Mouse (Mus musculus): ENCODE measurements around the gene Fcer1g. TPM values are rescaled to one million over a fixed set of nuclear protein-coding genes. Genes with fewer than 3 reads are reported as not detected.

The Fcer1g gene
- polyA plus RNA-seq, 1 experiment from 2014 or later = 46.7 TPM

GRCm38 (mm10) chr1:171263185-171263611 is 29.0 kb upstream of the Fcer1g start:
- Histone ChIP-seq H3K4me1 (peaks cover 38% of the 10 kb centered on the region), H3K9ac (no peak overlapping the region), H3K4me3 (no peak overlapping the region), H3K27ac (peak overlapping the region; percentile 97), H3K4me2 (peak overlapping the region; percentile 55), H3K9me3 (no peaks in the 10 kb centered on the region), H3K36me3 (no peaks in the 10 kb centered on the region), H3K27me3 (no peaks in the 10 kb centered on the region)
- ATAC-seq (ENCODE audit: borderline replicate concordance, extremely low read depth, low FRiP score, low TSS enrichment) = peak; percentile 93
- 0% methylated on average over 2 of the region's 2 CpGs for WGBS

GRCm38 (mm10) chr1:171262594-171263130 is 28.5 kb upstream of the Fcer1g start:
- Histone ChIP-seq H3K4me3 (peak overlapping the region; percentile 22), H3K27me3 (no peaks in the 10 kb centered on the region), H3K36me3 (no peaks in the 10 kb centered on the region), H3K9me3 (no peaks in the 10 kb centered on the region), H3K9ac (peak overlapping the region; percentile 29; the same call in 1 of the 2 replicates), H3K4me1 (peaks cover 38% of the 10 kb centered on the region), H3K4me2 (peak overlapping the region; percentile 55), H3K27ac (peak overlapping the region; percentile 97)
- WGBS = under 1% methylated on average over 8 of the region's 8 CpGs
- ATAC-seq (ENCODE audit: borderline replicate concordance, extremely low read depth, low FRiP score, low TSS enrichment) = peak; percentile 86

GRCm38 (mm10) chr1:171260316-171260715 is 26.2 kb upstream of the Fcer1g start:
- Histone ChIP-seq H3K27ac (peak overlapping the region; percentile 97), H3K27me3 (no peaks in the 10 kb centered on the region), H3K4me1 (peaks cover 38% of the 10 kb centered on the region), H3K9me3 (no peaks in the 10 kb centered on the region), H3K4me3 (no peak overlapping the region), H3K36me3 (no peaks in the 10 kb centered on the region), H3K9ac (no peak overlapping the region), H3K4me2 (no peak overlapping the region)
- no peak for ATAC-seq (ENCODE audit: borderline replicate concordance, extremely low read depth, low FRiP score, low TSS enrichment)
- 25% methylated on average over 3 of the region's 3 CpGs for WGBS

- Histone ChIP-seq H3K9ac (no peak overlapping the region), H3K9me3 (no peaks in the 10 kb centered on the region), H3K4me1 (peaks cover 35% of the 10 kb centered on the region), H3K36me3 (no peaks in the 10 kb centered on the region), H3K4me2 (no peak overlapping the region), H3K4me3 (no peak overlapping the region), H3K27ac (no peak overlapping the region), H3K27me3 (no peaks in the 10 kb centered on the region)
- 74% methylated on average over 17 of the region's 17 CpGs for WGBS
- ATAC-seq (ENCODE audit: borderline replicate concordance, extremely low read depth, low FRiP score, low TSS enrichment) = no peak
These were observed 24.8 kb upstream of the Fcer1g start for GRCm38 (mm10) chr1:171258921-171259320.

- H3K36me3 ChIP-seq = no peaks in the 10 kb centered on the region
- WGBS = 88% methylated on average over 9 of the region's 9 CpGs
- H3K4me3 ChIP-seq = no peak overlapping the region
- H3K27ac ChIP-seq = no peak overlapping the region
- ATAC-seq (ENCODE audit: borderline replicate concordance, extremely low read depth, low FRiP score, low TSS enrichment) = no peak
- no peaks in the 10 kb centered on the region for H3K27me3 ChIP-seq
- no peaks in the 10 kb centered on the region for H3K9me3 ChIP-seq
- H3K4me2 ChIP-seq = no peak overlapping the region
- H3K9ac ChIP-seq = no peak overlapping the region
- peaks cover 31% of the 10 kb centered on the region for H3K4me1 ChIP-seq
These were observed 23.6 kb upstream of the Fcer1g start for GRCm38 (mm10) chr1:171257781-171258180.

GRCm38 (mm10) chr1:171256937-171257548 is 22.9 kb upstream of the Fcer1g start:
- no peaks in the 10 kb centered on the region for H3K9me3 ChIP-seq
- H3K36me3 ChIP-seq = no peaks in the 10 kb centered on the region
- no peak overlapping the region for H3K27ac ChIP-seq
- H3K4me1 ChIP-seq = peaks cover 31% of the 10 kb centered on the region
- H3K4me2 ChIP-seq = no peak overlapping the region
- no peak for ATAC-seq (ENCODE audit: borderline replicate concordance, extremely low read depth, low FRiP score, low TSS enrichment)
- 55% methylated on average over 15 of the region's 15 CpGs for whole genome bisulfite sequencing
- H3K4me3 ChIP-seq = no peak overlapping the region
- no peak overlapping the region for H3K9ac ChIP-seq
- H3K27me3 ChIP-seq = no peaks in the 10 kb centered on the region

GRCm38 (mm10) chr1:171256095-171256818 is 22.1 kb upstream of the Fcer1g start:
- Histone ChIP-seq H3K36me3 (no peaks in the 10 kb centered on the region), H3K4me1 (peaks cover 32% of the 10 kb centered on the region), H3K4me2 (no peak overlapping the region), H3K27ac (no peak overlapping the region), H3K27me3 (no peaks in the 10 kb centered on the region), H3K9ac (no peak overlapping the region), H3K4me3 (no peak overlapping the region), H3K9me3 (no peaks in the 10 kb centered on the region)
- ATAC-seq (ENCODE audit: borderline replicate concordance, extremely low read depth, low FRiP score, low TSS enrichment) = no peak
- WGBS = 87% methylated on average over 24 of the region's 24 CpGs

GRCm38 (mm10) chr1:171252415-171252814 is 18.2 kb upstream of the Fcer1g start:
- Histone ChIP-seq H3K36me3 (no peaks in the 10 kb centered on the region), H3K27ac (peak overlapping the region; percentile 96), H3K4me3 (peak overlapping the region; percentile 33; the same call in 1 of the 2 replicates), H3K9me3 (no peaks in the 10 kb centered on the region), H3K27me3 (0 out of 2 replicates have a peak, but pooled peaks cover 4% of the 10 kb centered on the region), H3K4me2 (peak overlapping the region; percentile 63), H3K4me1 (peaks cover 50% of the 10 kb centered on the region), H3K9ac (peak overlapping the region; percentile 29)
- 51% methylated on average over 17 of the region's 17 CpGs for WGBS
- no peak for ATAC-seq (ENCODE audit: borderline replicate concordance, extremely low read depth, low FRiP score, low TSS enrichment)

- 10% methylated on average over 13 of the region's 13 CpGs for WGBS
- peak; percentile 11; the same call in 1 of the 2 replicates for ATAC-seq (ENCODE audit: borderline replicate concordance, extremely low read depth, low FRiP score, low TSS enrichment)
- Histone ChIP-seq H3K27ac (peak overlapping the region; percentile 96), H3K27me3 (0 out of 2 replicates have a peak, but pooled peaks cover 4% of the 10 kb centered on the region), H3K9ac (peak overlapping the region; percentile 29), H3K4me3 (peak overlapping the region; percentile 33), H3K36me3 (no peaks in the 10 kb centered on the region), H3K9me3 (no peaks in the 10 kb centered on the region), H3K4me1 (peaks cover 52% of the 10 kb centered on the region), H3K4me2 (peak overlapping the region; percentile 63)
These were observed 17.6 kb upstream of the Fcer1g start for GRCm38 (mm10) chr1:171251594-171252324.

- H3K36me3 ChIP-seq = no peaks in the 10 kb centered on the region
- peak within 1 kb of the TSS; percentile 63 for H3K4me2 ChIP-seq
- H3K27ac ChIP-seq = peak within 1 kb of the TSS; percentile 96
- H3K9ac ChIP-seq = peak within 1 kb of the TSS; percentile 29
- no peak for ATAC-seq (ENCODE audit: borderline replicate concordance, extremely low read depth, low FRiP score, low TSS enrichment)
- no peaks in the 10 kb centered on the region for H3K9me3 ChIP-seq
- peaks cover 58% of the 10 kb centered on the region for H3K4me1 ChIP-seq
- peak within 1 kb of the TSS; percentile 33 for H3K4me3 ChIP-seq
- 22% methylated on average over 26 of the region's 26 CpGs for WGBS
- H3K27me3 ChIP-seq = 0 out of 2 replicates have a peak, but pooled peaks cover 4% of the 10 kb centered on the region
These were observed 16.8 kb upstream of the Fcer1g start, which contains the start of gene Ndufs2 for GRCm38 (mm10) chr1:171250680-171251593. Gene Ndufs2 (minus strand): TSS chr1:171251388.

Measured in lung, embryonic 15.5 days (tissue).